Comparison of ENCODE assay signal across 22 mouse cellular contexts in genomic region chr11:34840283-34840682, GRCm38 (mm10). TPM values are rescaled to one million over a fixed set of nuclear protein-coding genes. Genes with fewer than 3 reads are reported as not detected.
A peak's percentile ranks its signal among the peaks of the same experiment; 100 is the strongest.
DNase-seq lines count a peak whose midpoint lies in the region; ATAC-seq and TF ChIP-seq lines count a peak whose summit lies in the region.
"Had no signal": no experiment of that assay in that cellular context is flagged by ENCODE, and none has a peak within 500 bp of the region (broad histone marks: within the 10 kb centered on the region; RNA-seq: fewer than 3 reads in every experiment).

No protein-coding gene starts in this region.

- TF ChIP-seq CTCF in kidney, postnatal 0 days (IDR thresholded peaks at IDR 0.05; ENCODE audit: low read depth): no peak

- H3K9ac ChIP-seq in kidney, embryonic 14.5 days (ENCODE audit: low read depth, low read length): no peak overlapping the region
- H3K9ac ChIP-seq in kidney, postnatal 0 days (ENCODE audit: low read depth, low read length): no peak overlapping the region
- H3K9ac ChIP-seq: embryonic facial prominence, embryonic 13.5 days; embryonic facial prominence, embryonic 15.5 days; forebrain, embryonic 12.5 days had no signal

- DNase-seq in kidney, adult 18-20 months: no peak
- peak; percentile 38 for DNase-seq in kidney, postnatal 0 days (ENCODE audit: low spot score)
- no peak for DNase-seq in kidney, postnatal 14 days
- peak; percentile 28 for DNase-seq in thymus, postnatal 0 days (ENCODE audit: low spot score)
- DNase-seq in thymus, postnatal 4 days: no peak
- DNase-seq: adrenal gland, adult 2 months; adrenal gland, postnatal 10 days; adrenal gland, postnatal 25 days; cerebellum, adult 11 months; cerebellum, adult 18-20 months; cerebellum, adult 8-10 months; cerebellum, adult 9-11 months; cerebellum, postnatal 14 days; cerebellum, postnatal 36 days; embryo, embryonic 11 days had no signal

- no peaks in the 10 kb centered on the region for H3K9me3 ChIP-seq in kidney, embryonic 14.5 days (ENCODE audit: control insufficient read depth, low read length)
- H3K9me3 ChIP-seq in kidney, postnatal 0 days (replicated peaks; ENCODE audit: low read length): no peaks in the 10 kb centered on the region
- H3K9me3 ChIP-seq: embryonic facial prominence, embryonic 13.5 days; embryonic facial prominence, embryonic 15.5 days; forebrain, embryonic 10.5 days; forebrain, embryonic 12.5 days had no signal

- WGBS in kidney, embryonic 14.5 days: 22% methylated on average over 5 of the region's 5 CpGs
- WGBS in kidney, postnatal 0 days: 21% methylated on average over 5 of the region's 5 CpGs

- no peaks in the 10 kb centered on the region for H3K27me3 ChIP-seq in kidney, embryonic 14.5 days (ENCODE audit: control insufficient read depth, insufficient read depth, low read length)
- no peaks in the 10 kb centered on the region for H3K27me3 ChIP-seq in kidney, postnatal 0 days (ENCODE audit: insufficient read depth, low read length)
- H3K27me3 ChIP-seq: embryonic facial prominence, embryonic 15.5 days had no signal

- ATAC-seq in kidney, embryonic 14.5 days (ENCODE audit: low FRiP score, low TSS enrichment): 0 out of 2 replicates have a peak, but pooled peaks have one; percentile 51
- ATAC-seq in kidney, postnatal 0 days (replicated peaks; ENCODE audit: low FRiP score, low read depth): 0 out of 2 replicates have a peak, but pooled peaks have one; percentile 25
- ATAC-seq: forebrain, embryonic 14.5 days had no signal

- H3K36me3 ChIP-seq in kidney, embryonic 14.5 days (ENCODE audit: control insufficient read depth, insufficient read depth, low read length): no peaks in the 10 kb centered on the region
- H3K36me3 ChIP-seq in kidney, postnatal 0 days (ENCODE audit: insufficient read depth, low read length): no peaks in the 10 kb centered on the region
- H3K36me3 ChIP-seq: embryonic facial prominence, embryonic 13.5 days; embryonic facial prominence, embryonic 15.5 days; forebrain, embryonic 10.5 days; forebrain, embryonic 12.5 days had no signal

- no peak overlapping the region for H3K4me3 ChIP-seq in kidney, embryonic 14.5 days (ENCODE audit: low read length)
- no peak overlapping the region for H3K4me3 ChIP-seq in kidney, postnatal 0 days (replicated peaks; ENCODE audit: low read depth, low read length)
- H3K4me3 ChIP-seq: embryonic facial prominence, embryonic 13.5 days; embryonic facial prominence, embryonic 15.5 days; erythroblast, embryonic 14.5 days; forebrain, embryonic 10.5 days; forebrain, embryonic 12.5 days had no signal

- no peak overlapping the region for H3K4me2 ChIP-seq in kidney, embryonic 14.5 days (replicated peaks; ENCODE audit: low read depth, low read length)
- no peak overlapping the region for H3K4me2 ChIP-seq in kidney, postnatal 0 days (ENCODE audit: low read length)
- H3K4me2 ChIP-seq: embryonic facial prominence, embryonic 13.5 days; embryonic facial prominence, embryonic 15.5 days; forebrain, embryonic 12.5 days had no signal

- no peak overlapping the region for H3K27ac ChIP-seq in kidney, embryonic 14.5 days (ENCODE audit: low read depth, low read length)
- H3K27ac ChIP-seq in kidney, postnatal 0 days: no peak overlapping the region
- H3K27ac ChIP-seq: embryonic facial prominence, embryonic 13.5 days; embryonic facial prominence, embryonic 15.5 days; forebrain, embryonic 10.5 days; forebrain, embryonic 12.5 days had no signal

- H3K4me1 ChIP-seq in kidney, embryonic 14.5 days (ENCODE audit: control insufficient read depth, insufficient read depth, low read length): 0 out of 2 replicates have a peak, but pooled peaks cover under 1% of the 10 kb centered on the region
- no peaks in the 10 kb centered on the region for H3K4me1 ChIP-seq in kidney, postnatal 0 days (replicated peaks; ENCODE audit: insufficient read depth, low read length)
- H3K4me1 ChIP-seq: embryonic facial prominence, embryonic 13.5 days; embryonic facial prominence, embryonic 15.5 days; forebrain, embryonic 10.5 days; forebrain, embryonic 12.5 days had no signal

RNA-seq across cellular contexts. Expression of gene Spdl1, which starts 6.8 kb away (rescaled TPM):
- polyA plus RNA-seq in kidney, embryonic 14.5 days (2014; fragmentation: Nextera tagmentation; extraction: Ambion mirVana): 26.0 and 26.9 TPM in 2 replicates
- polyA plus RNA-seq in kidney, postnatal 0 days (2015; fragmentation: Nextera tagmentation; extraction: Ambion mirVana): 9.0 and 9.2 TPM in 2 replicates
- 21.1 and 23.3 TPM in 2 replicates for polyA plus RNA-seq in thymus, postnatal 0 days (2015; fragmentation: Nextera tagmentation; extraction: Ambion mirVana)

RNA-seq across cellular contexts. Expression of gene Dock2, which starts 56.6 kb away (rescaled TPM):
- polyA plus RNA-seq in kidney, embryonic 14.5 days (2014; fragmentation: Nextera tagmentation; extraction: Ambion mirVana): 0.27 and 1.1 TPM in 2 replicates
- 1.1 and 1.4 TPM in 2 replicates for polyA plus RNA-seq in kidney, postnatal 0 days (2015; fragmentation: Nextera tagmentation; extraction: Ambion mirVana)
- polyA plus RNA-seq in thymus, postnatal 0 days (2015; fragmentation: Nextera tagmentation; extraction: Ambion mirVana): 47.7 and 56.7 TPM in 2 replicates

Comparison
In these comparisons a context has a peak if more than half of its experiments do, and no peak if none do; other contexts are left out.
1. DNase-seq: peak in kidney, postnatal 0 days (single experiment) and thymus, postnatal 0 days (single experiment); none in kidney, adult 18-20 months (single experiment), kidney, postnatal 14 days (single experiment) and thymus, postnatal 4 days (single experiment).
2. RNA of gene Dock2, which starts 56.6 kb away (polyA plus RNA-seq): 47.7 to 56.7 TPM in thymus, postnatal 0 days; 0.27 to 1.1 TPM in kidney, embryonic 14.5 days and 1.1 to 1.4 TPM in kidney, postnatal 0 days; every median in the first group is over 10 times any median in the second.